Mouse (Mus musculus): ENCODE measurements around the gene Mvd.

Mvd gene

DNA sequence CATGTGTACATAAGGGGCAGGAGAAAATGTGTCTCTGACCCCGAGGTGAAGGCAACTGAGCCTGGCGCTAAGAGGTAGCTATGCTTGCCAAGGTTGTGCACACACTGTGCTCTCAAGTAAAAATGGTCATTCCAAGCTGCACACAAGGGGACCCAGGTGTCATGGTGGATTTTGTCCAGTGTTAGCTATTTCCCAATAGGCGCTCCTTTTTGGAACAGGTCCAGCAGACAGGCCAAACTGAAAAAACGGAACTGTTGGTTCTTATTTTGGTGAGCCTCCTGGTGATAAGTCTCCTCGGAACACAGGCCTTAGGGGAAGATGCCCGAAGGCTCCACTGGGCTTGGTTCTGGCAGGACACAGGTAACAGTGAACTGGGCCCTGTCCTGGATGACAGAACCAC is 11.2 kb upstream of the Mvd start:
- DNase-seq: no peak

DNA sequence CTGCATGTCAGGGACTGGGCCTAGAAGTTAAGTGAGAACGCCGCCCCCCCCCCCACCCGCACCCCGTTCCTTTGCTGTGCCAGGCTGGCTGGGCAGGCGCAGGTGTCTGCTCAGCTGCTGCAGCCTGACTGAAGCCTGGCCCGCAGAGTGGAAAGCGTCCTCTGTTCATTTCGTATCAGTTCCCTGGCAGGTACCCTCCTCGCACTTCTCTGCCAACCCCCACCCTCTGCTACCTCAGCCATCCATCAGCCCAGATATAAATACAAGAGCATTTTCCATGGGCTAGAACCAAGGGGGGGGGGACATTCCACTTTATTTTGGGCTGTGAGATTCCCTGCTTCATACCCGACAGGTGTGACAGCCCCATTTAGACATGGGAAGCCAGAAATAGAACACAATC is 8.9 kb upstream of the Mvd start:
- no peak for DNase-seq

DNA sequence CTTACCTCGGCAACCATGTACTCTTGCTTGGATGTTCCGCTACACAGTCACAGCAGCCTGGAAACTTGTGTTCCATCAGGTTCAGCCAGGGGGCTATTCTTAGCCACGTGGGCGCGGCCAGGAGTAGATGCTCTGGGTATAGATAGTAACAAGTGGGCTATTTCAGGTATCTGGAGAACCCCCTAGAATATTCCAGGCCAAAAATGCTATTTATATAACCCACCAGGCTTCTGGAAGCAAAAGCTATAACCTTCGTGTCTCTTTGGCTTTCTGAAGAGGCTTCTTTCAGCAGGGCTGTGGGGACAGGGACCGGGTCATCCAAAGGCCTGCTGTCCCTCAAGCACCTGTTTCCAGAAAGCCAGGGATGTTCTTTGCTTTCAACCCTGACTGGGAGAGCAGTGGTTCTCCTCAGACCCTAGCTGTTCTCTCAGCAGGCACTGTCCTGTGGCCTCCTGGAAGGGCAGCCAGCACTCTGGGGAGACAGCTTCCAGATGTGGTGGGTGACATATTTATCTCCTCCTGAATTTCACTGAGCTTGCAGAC is 8.0 kb upstream of the Mvd start:
- no peak for DNase-seq

DNA sequence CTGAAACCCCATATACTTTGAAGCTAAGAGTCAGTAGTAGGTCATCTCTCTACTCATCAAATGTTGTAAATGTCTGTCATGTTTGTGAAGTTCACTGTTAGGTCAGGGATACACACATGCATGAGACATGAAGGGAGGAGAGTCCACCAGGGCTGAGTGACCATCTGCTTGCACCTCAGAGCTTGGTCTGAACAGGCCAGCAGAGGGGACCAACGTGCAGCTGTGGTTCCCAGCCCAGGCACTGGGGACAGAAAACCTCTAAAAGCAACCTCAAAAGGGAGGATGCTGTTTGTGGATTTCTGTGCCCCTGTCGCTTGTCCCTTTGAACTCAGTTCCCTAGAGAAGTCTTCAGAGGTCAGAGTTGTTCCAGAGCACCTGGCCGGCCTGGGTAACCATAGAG is 2.0 kb upstream of the Mvd start:
- DNase-seq: no peak

DNA sequence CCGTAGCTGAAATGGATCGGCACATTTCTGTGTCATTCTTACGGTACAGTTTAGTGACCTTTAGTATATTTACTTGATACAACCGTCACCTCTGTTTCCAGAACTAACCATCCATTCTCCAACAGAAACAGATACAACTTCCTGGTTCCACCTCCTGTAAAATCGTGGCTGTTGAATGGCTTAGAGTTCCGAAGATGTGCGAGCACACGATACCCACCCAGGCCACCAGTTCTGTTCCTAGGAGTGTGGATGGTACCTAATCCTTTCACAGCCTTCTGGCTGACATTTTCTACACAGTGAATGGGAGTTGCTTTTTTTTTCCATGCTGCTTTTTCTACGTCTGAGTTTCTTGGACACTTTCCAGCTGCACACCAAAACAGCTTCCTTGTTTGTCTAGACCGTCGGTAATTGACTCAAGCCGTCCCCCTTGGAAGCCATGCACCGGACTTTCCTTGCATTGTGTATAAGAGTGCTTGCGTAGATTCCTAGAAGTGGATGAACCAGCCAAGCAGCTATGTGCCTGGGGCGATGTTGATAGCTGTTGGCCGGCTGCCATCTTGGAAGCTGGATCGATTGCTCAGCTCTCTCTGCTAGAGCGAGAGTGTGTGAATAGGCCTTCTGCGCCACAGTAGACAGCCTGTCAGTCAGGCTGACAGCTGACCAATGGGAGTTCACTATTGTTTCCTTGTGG is 981 bp upstream of the Mvd start:
- DNase-seq: peak; percentile 84

DNA sequence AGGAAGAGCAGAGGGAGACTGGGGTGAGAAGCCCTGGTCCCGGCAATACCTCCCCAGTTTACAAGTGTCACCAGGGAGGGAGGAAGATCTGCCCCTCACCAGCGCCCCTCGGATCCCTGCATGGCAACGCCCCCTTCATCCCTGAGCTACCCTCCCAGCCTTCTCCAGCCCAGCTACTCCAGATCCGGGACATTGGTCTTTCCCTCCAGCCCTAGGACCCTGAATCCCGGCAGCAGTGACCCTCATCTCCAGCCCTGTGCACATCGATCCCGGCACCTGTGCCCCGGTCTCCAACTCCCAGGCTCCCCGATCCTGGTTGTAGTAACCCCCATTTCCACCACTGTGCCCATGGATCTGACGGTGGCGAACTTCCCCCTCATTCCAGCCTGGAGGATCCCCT is 441 bp downstream of the Mvd start:
- DNase-seq: no peak

DNA sequence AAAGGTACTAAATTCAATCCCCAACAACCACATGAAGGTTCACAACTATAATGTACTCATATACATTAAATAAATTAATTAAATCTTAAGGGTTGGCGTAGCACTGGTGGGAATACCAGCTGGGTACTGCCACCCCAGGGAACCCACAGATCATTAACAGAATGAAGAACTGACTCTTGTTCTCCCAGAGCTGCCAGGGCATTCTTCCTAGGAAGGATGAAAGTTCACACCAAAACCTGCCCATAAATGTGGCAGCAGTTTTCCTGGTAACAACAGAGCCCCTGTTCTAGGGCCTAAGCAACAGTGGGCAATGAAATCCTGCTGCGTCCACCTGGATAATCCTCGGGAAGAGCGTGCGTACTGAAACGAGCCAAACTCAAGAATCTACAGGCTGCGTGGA is 866 bp downstream of the Mvd start:
- no peak for DNase-seq

DNA sequence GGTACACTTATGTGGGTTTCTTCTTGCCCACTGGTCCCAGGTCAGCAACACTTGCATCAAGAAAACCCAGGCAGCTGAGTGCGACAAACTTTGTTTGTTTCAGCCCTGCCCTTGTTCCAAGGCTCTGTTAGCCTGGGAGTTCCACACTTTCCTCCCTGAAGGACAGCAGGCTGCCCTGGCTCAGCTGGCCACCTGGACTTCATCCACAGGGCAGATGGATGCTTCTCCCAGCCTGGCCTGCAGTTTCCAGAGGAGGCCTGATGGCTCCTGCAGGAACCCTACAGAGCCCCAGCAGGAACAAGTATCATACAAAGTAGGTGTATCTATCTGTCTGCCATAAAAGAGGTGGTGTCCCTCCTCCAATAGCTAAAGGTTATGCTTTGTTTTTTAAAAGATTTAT is 1.9 kb downstream of the Mvd start:
- peak; percentile 48 for DNase-seq

DNA sequence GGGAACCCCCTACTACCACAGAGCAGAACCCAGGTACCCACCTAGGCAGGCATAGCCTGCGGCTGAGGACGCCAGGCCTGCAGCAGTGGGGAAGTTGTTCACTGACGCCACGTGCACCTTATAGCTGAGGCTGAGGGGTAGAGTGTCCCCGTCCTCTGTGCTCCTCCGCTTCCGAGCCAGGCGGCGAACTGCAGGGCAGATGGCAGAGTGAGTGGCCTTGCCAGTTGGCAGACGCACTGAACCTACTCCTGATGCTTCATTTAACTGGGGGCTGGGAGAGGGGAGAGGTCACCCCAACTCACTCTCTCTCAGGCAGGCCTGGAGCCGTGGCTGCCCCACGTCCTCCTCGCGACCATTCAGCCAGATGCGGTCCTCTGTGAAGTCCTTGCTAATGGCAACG is 3.9 kb downstream of the Mvd start:
- DNase-seq: peak; percentile 87

DNA sequence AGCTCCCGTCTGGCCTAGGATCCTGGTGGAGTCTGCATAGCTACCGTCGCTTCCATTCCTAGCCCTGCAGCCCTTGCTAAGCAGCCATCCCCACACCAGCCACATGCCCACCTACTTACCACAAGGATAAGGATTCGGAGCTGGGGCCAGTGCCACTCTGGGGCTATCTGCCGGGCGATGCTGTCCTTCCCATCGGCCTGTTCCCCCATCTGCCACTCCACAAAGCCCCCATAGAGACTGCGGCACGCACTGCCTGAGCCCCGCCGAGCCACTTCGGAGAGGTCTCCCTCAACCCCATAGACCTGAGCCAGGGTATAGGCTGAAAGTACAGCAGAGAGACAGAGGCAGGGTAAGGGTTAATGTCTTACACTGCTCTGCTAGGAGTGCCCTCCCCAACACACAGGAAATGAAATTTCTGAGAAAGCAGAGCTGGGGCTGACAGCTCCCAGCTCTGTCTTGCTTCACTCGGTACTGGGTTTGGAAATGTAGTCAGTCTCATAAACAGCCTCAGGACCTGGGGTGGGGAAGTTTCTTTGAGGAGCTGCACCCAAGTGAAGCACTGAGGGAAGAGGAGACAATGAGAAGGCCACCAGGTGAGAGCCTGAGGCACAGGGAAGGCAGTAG is 5.4 kb downstream of the Mvd start:
- DNase-seq: no peak

DNA sequence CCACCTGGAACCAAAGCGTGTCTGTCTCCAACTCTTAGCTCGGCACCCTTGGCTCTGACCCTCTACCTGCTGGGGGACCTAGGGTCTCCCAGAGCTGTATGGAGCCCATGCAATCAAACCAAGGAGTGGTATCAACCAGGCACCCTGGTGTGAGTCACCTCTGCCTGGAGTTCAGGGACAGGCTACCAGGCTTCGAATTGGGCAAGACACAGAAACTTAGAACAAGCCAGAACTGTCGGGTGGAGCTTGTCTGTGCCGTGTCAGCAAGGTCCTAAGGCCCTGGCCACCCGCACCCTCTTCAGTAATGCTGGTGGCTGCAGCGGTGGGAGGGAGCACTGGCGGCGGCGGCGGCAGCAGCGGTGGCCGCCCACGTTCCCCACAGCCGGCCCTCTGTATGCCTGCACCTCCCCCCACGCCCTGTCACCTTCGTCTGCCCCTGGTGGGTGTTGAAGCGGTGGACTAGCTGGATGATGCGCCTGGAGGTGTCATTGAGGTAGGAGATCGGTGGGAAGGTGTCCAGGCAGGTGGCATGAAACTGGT is 6.6 kb downstream of the Mvd start:
- no peak for DNase-seq

DNA sequence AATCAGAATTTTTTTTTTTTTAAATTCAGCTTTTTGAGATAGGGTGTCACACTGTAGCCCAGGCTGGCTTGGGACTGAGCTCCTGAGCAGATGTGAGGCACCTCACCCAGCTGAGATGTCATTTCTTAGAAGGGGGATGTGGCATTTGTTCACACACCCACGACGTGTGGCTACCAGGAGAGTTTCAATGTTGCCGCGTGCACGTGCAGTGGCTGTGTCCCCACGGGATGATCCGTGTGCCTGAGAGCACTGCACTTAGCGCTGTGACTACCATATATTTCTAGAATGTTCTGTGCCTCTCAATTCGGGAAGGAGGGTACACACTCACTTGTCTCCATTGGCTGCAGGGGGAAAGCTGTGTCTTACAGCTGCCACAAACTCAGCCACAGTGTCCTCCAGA is 7.1 kb downstream of the Mvd start:
- no peak for DNase-seq

DNA sequence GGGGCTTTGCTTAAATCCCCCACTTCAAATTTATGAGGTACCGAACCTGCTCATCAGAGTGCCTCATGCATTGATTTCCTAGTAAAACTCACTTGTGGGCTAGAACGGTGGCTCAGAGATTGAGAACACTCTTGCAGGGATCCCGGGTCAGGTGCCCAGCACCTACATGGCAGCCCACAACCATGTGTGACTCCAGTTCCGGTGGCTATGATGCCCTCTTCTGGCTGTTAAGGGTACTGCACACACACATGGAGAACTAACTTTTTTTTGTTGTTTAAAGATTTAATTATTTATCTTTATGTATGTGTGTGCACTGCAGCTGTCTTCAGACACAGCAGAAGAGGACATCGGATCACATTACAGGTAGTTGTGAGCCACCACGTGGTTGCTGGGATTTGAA is 7.8 kb downstream of the Mvd start:
- DNase-seq: no peak

DNA sequence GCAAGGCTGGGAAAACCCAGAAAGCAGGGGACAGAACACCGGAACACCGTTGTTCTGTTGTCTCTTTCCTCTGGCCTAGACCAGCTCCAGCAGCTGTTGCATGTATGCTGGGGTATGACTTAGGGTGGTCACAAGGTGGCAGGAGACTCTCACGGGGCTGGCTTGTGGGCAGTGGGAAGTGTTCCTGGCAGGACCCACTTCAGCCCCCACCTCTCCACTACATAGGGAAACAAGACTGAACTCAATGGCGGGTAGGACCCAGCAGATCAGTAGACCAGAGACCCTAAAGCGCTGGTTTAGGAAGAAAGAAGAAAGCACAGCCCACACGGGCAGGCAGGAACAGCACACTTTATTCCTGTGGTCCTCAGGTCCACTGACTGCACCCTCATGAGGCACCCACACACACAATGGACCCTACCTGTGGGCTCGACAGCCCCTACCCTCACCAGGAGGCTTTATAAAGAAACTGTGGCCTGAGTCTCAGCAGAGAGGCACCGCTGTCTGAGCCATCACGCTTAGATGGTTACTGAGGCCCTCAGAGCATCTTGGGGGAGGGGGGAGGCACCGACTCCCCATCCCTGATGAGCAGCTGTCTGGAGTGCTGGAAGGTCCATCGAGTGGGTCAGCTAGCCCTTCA is 9.8 kb downstream of the Mvd start:
- no peak for DNase-seq

DNA sequence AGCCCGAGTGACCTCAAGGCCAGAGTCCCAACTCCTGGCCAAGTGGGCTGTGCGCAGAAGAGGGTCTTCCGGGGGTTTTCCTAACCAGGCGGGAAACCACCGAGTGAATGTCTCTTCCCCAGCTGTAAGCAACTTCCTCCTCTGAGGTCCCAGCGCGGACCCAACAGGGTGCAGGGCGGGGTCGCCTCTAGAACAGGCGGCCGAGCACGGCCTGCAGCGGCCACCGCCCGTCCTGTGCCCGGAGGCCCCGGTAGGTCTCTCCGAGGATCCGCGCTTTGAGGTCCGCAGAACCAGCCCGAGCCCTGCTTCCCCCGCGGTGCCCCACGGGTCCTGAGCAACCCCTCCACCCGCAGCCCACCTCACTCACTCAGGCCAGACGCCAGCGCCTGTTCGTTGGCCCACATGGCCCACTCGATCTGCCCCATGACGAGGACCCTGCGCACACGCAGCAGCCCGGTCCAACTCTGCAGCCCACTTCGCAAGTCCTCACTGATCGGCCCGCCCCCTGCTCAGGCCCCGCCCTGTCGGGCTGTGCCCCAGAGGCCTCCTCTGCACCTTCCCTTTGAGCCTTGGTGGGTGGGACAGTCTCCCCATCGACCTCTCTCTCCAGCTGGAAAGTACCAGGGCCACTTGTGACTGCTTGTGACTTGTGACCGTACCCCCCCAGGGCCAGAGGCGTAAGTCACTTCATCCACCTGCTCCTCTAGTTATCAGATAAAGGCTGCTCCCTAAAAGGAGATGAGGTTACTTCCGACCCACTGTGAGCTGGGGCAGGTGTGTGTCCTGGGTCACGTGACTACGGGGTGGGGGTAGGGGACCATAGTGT is 10.6 kb downstream of the Mvd start, which contains the start of gene Cyba:
Cyba (minus strand) TSS at position 488 of the 826 bp plus-strand sequence.
- no peak for DNase-seq

DNA sequence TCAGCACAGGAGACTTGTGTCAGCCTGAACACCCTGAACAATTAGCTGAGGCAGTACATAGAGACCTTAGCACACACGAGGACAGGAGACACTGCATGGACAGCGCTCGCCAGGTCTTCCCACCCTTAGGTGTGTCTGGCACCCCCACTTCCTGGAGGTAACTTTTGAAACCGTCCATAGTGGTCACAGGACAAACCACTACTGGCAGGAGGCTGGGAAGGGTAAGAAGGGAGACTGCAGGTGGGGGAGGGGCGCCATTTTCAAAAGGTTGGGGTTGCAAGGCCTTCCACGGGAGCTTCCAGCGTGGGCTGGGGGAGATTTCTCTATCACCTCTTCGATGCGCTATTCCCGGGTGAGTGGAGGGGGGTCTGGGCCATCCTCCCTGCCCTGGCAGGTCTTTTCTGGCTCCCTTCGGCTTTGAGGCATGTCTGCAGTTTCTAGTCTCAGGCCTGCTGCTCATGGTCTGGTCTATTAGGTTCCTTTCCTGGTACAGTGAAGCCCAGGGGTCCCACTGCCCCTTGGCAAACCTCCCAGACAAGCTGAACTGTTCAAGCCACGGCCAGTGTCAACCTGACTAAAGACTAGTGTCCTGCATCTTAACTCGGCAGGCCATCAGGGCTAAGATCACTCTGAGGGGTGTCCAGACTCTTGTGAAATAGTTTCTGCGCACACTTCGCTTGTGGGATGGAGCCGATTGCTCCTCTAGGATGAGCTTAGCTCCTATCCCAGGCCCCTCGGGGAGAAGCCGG is 11.4 kb downstream of the Mvd start:
- DNase-seq: no peak

DNA sequence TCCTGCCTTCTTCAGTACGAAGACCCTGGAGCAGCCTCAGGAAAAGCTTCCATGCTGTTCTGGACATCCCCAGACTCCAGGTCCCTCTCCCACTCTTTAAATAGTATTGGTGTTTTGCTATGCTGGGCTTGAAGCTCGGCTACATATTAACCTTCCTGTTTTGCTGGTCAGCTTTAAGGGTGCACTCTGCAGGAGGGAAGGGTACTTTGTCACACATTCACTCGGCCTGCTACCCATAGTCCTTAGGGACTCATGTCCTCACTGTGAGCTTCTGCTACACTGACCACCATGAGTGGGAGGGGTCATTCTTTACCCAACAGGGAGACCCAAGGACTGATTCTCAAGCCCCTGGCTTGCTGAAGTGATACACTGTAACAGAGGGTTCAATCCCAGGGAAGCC is 12.6 kb downstream of the Mvd start:
- DNase-seq: no peak

DNA sequence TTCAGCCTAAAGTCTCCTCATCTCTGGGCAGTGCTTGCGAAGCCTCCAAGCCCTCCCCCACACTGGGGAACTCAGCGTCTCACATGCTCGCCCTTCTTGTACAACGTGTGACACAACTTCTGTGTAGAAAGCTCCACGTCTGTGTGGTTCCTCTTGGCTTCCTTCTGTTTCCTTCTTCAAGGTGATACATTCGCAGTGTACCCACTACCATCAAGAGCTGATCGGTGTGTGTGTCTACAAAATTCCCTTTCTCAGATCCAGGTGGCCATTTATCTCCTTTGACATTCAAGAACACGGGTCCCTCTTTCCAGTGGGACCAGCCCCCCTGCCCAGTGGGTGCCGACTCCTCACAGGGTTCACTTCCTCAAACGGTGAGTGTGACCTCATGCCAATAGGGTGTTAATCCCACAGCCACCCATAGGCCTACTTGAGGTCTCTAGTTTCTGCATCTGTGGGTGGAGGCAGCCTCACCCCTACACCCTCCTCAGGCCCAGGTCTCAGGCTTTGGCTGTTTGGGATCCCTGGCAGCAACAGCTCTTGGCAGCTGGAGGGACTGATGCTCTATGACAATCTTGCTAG is 13.1 kb downstream of the Mvd start:
- no peak for DNase-seq

DNA sequence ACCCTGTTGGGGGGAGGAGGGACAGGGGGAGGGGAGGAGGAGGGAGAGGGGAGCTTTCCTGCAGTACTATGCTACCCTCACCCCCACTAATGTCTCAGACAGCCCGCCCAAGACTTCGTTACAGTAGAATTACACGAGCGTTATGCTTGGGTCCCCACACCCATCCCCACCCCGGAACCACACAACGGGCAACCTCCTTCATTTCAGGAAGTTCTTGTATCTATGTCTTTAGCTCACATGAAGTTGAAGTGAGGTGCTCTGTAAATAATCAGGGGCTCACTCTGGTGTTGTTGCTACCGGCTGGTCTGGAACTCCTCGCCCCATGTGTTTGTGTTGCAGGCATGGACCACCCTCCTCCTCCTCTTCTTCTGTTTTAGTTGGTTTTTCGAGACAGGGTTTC is 15.1 kb downstream of the Mvd start:
- no peak for DNase-seq

DNA sequence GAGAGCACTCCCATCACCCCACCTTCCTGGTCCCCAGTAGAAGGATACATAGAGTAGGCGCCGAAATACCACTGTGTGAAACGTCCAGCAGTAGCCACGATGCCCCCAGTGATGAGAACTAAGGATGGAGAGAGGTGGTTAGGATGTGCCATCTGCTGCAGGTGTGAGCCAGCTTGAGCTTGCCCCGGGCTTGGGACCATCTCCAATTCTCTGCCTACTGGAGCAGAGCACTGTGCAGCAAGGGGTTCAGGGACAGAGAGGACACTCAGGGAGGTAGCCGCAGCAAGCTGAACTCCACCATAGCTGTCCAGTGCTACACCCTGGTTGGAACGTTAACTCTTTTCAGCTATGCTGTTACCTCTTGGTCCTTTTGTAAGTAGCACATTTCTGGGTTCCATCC is 15.6 kb downstream of the Mvd start:
- DNase-seq: no peak

DNA sequence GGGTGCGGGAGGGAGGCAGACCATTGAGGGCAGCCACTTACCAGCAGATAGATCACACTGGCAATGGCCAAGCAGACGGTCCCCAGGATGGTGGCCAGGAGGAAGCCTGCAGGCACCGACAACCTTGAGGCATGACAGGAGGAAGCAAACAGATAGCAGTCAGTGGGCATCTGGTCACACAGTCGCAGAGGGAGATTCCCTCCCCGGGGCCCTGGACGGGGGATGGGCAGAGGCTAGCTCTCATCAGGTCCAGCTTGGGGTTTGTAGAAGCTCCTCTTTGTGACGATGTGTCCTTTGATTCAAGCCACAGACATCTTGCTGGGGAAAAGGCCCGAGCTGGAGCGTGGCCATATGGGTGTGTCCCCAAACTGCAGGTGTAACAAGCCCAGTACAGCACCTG is 17.1 kb downstream of the Mvd start:
- DNase-seq: no peak

DNA sequence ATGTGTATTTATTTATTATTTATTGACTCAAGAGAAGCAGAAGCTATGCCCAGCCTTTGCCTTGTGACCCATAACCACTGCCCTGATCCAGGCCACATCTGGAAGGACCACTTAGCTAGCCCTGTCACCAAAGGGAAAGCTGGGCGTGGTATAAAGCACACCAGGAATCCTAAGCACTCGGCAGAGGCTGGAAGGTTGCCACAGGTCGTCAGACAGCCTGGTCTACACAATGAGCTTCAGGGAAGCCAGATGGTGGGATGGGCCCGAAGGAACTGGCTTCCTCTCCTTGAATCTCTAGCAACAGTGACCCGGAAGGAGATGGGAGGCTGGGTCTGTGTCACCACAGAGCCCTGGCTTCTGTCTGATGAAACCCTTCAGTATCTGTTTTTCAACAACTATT is 19.6 kb downstream of the Mvd start:
- no peak for DNase-seq

Measured in cerebellum, adult 9-10 months (tissue).